Comparison of ENCODE assay signal across 29 mouse cellular contexts in the genomic region with DNA sequence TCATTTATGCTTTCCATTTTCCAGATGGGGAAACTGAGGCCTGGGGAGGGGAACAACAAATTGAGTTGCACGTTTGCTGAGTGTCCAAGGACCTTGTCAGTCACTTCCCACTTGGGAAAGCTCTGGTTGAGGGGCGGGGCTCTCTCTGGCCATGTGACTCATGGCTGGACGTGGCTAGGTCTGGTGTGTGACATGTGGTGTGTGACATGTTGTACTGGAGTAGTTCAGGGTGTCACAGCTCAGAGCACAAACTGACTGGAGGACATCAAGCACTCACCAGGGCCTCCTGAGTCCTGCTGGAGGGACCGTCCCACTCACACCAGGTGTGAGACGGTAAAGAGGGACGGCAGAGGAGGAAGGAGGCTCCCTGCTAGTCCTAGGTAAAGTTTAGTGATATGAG. TPM values are rescaled to one million over a fixed set of nuclear protein-coding genes. Genes with fewer than 3 reads are reported as not detected.
DNase-seq lines count a peak whose midpoint lies in the region; ATAC-seq and TF ChIP-seq lines count a peak whose summit lies in the region.
"Had no signal": no experiment of that assay in that cellular context is flagged by ENCODE, and none has a peak within 500 bp of the region (broad histone marks: within the 10 kb centered on the region; RNA-seq: fewer than 3 reads in every experiment).

No protein-coding gene starts in this region.

- no peaks in the 10 kb centered on the region for H3K36me3 ChIP-seq in intestine, postnatal 0 days (ENCODE audit: control insufficient read depth, insufficient read depth)
- no peaks in the 10 kb centered on the region for H3K36me3 ChIP-seq in intestine, embryonic 15.5 days
- H3K36me3 ChIP-seq in midbrain, embryonic 10.5 days: no peaks in the 10 kb centered on the region
- no peaks in the 10 kb centered on the region for H3K36me3 ChIP-seq in midbrain, embryonic 13.5 days
- no peaks in the 10 kb centered on the region for H3K36me3 ChIP-seq in CH12.LX (replicated peaks in 1 of 2; ENCODE audit: control insufficient read depth in 1 of 2, insufficient read depth in 1 of 2, low read length in 1 of 2)
- H3K36me3 ChIP-seq: embryonic facial prominence, embryonic 15.5 days; heart, embryonic 15.5 days; kidney, embryonic 15.5 days; lung, embryonic 15.5 days had no signal

- no peaks in the 10 kb centered on the region for H3K9me3 ChIP-seq in intestine, postnatal 0 days (ENCODE audit: control insufficient read depth)
- H3K9me3 ChIP-seq in intestine, embryonic 15.5 days: no peaks in the 10 kb centered on the region
- H3K9me3 ChIP-seq in midbrain, embryonic 10.5 days (replicated peaks): no peaks in the 10 kb centered on the region
- no peaks in the 10 kb centered on the region for H3K9me3 ChIP-seq in midbrain, embryonic 13.5 days
- no peaks in the 10 kb centered on the region for H3K9me3 ChIP-seq in CH12.LX (replicated peaks; ENCODE audit: low read length)
- H3K9me3 ChIP-seq: embryonic facial prominence, embryonic 15.5 days; heart, embryonic 15.5 days; kidney, embryonic 15.5 days; lung, embryonic 15.5 days had no signal

- TF ChIP-seq EP300 in CH12.LX (IDR thresholded peaks at IDR 0.05; ENCODE audit: low read length): no peak

- no peak for TF ChIP-seq POLR2A in CH12.LX (IDR thresholded peaks at IDR 0.05; ENCODE audit: low read depth, low read length)

- no peaks in the 10 kb centered on the region for H3K4me1 ChIP-seq in intestine, postnatal 0 days (replicated peaks; ENCODE audit: control insufficient read depth, insufficient read depth, low read length)
- H3K4me1 ChIP-seq in intestine, embryonic 15.5 days (replicated peaks): peaks cover 13% of the 10 kb centered on the region
- H3K4me1 ChIP-seq in midbrain, embryonic 10.5 days: peaks cover 3% of the 10 kb centered on the region; the same call in 1 of the 2 replicates
- H3K4me1 ChIP-seq in midbrain, embryonic 13.5 days (replicated peaks): no peaks in the 10 kb centered on the region
- H3K4me1 ChIP-seq in CH12.LX (ENCODE audit: control insufficient read depth in 1 of 2, insufficient read depth in 2 of 2): peaks cover 5 to 41% of the 10 kb centered on the region in 2 experiments; a peak in 3 of 4 replicates
- H3K4me1 ChIP-seq: lung, embryonic 15.5 days had no signal

- dilution Hi-C loops in CH12.LX (cut with MboI; ENCODE audit: extremely low pct_ligation_motif_present, extremely low pct_unique_long_range_greater_than_20kb, low sequenced_read_pairs): no loop called here

- DNase-seq in midbrain, embryonic 10.5 days (ENCODE audit: low spot score): peak; percentile 10
- DNase-seq in 416B (ENCODE audit: low read depth) (peak; percentile 8), CH12.LX (ENCODE audit: extremely low read depth) (peak; percentile 27)
- no peak for DNase-seq in cerebellum, adult 9-10 months
- DNase-seq: adrenal gland, postnatal 25 days; cerebellum, adult 8-10 months; gastrocnemius, postnatal 25 days; heart, postnatal 36 days; kidney, postnatal 4 days; left cerebral cortex, postnatal 4 days; retina, postnatal 1 day; right cerebral cortex, postnatal 25 days; thymus, postnatal 14 days had no signal

- H3K79me2 ChIP-seq in CH12.LX (replicated peaks; ENCODE audit: control insufficient read depth, extremely low read depth, insufficient read depth, poor library complexity, severe bottlenecking): no peaks in the 10 kb centered on the region

- no peak for TF ChIP-seq RAD21 in CH12.LX (IDR thresholded peaks at IDR 0.05; ENCODE audit: low read depth, low read length)

- no peak for TF ChIP-seq CTCF in intestine, postnatal 0 days (IDR thresholded peaks at IDR 0.05; ENCODE audit: low read depth)
- no peak for TF ChIP-seq CTCF in CH12.LX (conservative IDR thresholded peaks at IDR 0.05 in 1 of 2, IDR thresholded peaks at IDR 0.05 in 1 of 2; ENCODE audit: low read depth in 2 of 2, low read length in 2 of 2)

- no peak overlapping the region for H3K4me3 ChIP-seq in intestine, postnatal 0 days (ENCODE audit: low read depth, low read length)
- no peak overlapping the region for H3K4me3 ChIP-seq in intestine, embryonic 15.5 days (replicated peaks)
- H3K4me3 ChIP-seq in midbrain, embryonic 10.5 days: no peak overlapping the region
- H3K4me3 ChIP-seq in midbrain, embryonic 13.5 days (replicated peaks): no peak overlapping the region
- no peak overlapping the region for H3K4me3 ChIP-seq in CH12.LX (replicated peaks in 1 of 3; ENCODE audit: low read depth in 2 of 3, low read length in 2 of 3, poor library complexity in 1 of 3)
- H3K4me3 ChIP-seq: embryonic facial prominence, embryonic 15.5 days; heart, adult 2 months; heart, embryonic 15.5 days; kidney, embryonic 15.5 days; lung, embryonic 15.5 days had no signal

- 0 out of 2 replicates have a peak, but pooled peaks have one; percentile 22 for ATAC-seq in intestine, postnatal 0 days
- no peak for ATAC-seq in intestine, embryonic 15.5 days
- no peak for ATAC-seq in midbrain, embryonic 13.5 days
- no peak for ATAC-seq in CD4-positive, CD25-positive, alpha-beta regulatory T cell, adult 4 months
- ATAC-seq: inflammation-experienced regulatory T-cells, adult 6 months had no signal

- H3K4me2 ChIP-seq in intestine, postnatal 0 days (replicated peaks; ENCODE audit: low read depth): no peak overlapping the region
- no peak overlapping the region for H3K4me2 ChIP-seq in intestine, embryonic 15.5 days (replicated peaks)
- H3K4me2 ChIP-seq in midbrain, embryonic 13.5 days (replicated peaks): no peak overlapping the region
- no peak overlapping the region for H3K4me2 ChIP-seq in CH12.LX (ENCODE audit: insufficient read depth, low read depth, poor library complexity, severe bottlenecking)
- H3K4me2 ChIP-seq: embryonic facial prominence, embryonic 15.5 days; heart, embryonic 15.5 days; hindbrain, embryonic 14.5 days; kidney, embryonic 15.5 days; lung, embryonic 15.5 days had no signal

- H3K27me3 ChIP-seq in intestine, postnatal 0 days (replicated peaks; ENCODE audit: control insufficient read depth, insufficient read depth, low read length): no peaks in the 10 kb centered on the region; the same call in 1 of the 2 replicates
- H3K27me3 ChIP-seq in intestine, embryonic 15.5 days (replicated peaks): peaks cover 5% of the 10 kb centered on the region; the same call in 1 of the 2 replicates
- H3K27me3 ChIP-seq in midbrain, embryonic 10.5 days (ENCODE audit: low read depth, poor library complexity, severe bottlenecking): peaks cover 15% of the 10 kb centered on the region
- H3K27me3 ChIP-seq in midbrain, embryonic 13.5 days: peaks cover 11% of the 10 kb centered on the region; the same call in 1 of the 2 replicates
- H3K27me3 ChIP-seq in CH12.LX (replicated peaks): peaks cover 68% of the 10 kb centered on the region

- H3K27ac ChIP-seq in intestine, postnatal 0 days (ENCODE audit: low read depth, low read length): no peak overlapping the region
- no peak overlapping the region for H3K27ac ChIP-seq in intestine, embryonic 15.5 days
- no peak overlapping the region for H3K27ac ChIP-seq in midbrain, embryonic 10.5 days (replicated peaks)
- no peak overlapping the region for H3K27ac ChIP-seq in midbrain, embryonic 13.5 days
- no peak overlapping the region for H3K27ac ChIP-seq in CH12.LX (ENCODE audit: insufficient read depth, low read depth)
- H3K27ac ChIP-seq: embryonic facial prominence, embryonic 15.5 days; heart, adult 2 months; heart, embryonic 15.5 days; hindbrain, embryonic 14.5 days; kidney, embryonic 15.5 days; liver, embryonic 14.5 days; lung, embryonic 15.5 days; macrophage had no signal

- in situ Hi-C loops in CH12.LX (cut with MboI; ENCODE audit: low pct_ligation_motif_present, low pct_unique_long_range_greater_than_20kb, low sequenced_read_pairs): loop anchor here (25.0 kb wide), 1 partner anchor 348 kb away; no protein-coding TSS in a partner anchor

- 55% methylated on average over 6 of the region's 6 CpGs for WGBS in intestine, postnatal 0 days
- WGBS in intestine, embryonic 15.5 days: 65% methylated on average over 6 of the region's 6 CpGs
- 78% methylated on average over 6 of the region's 6 CpGs for WGBS in midbrain, embryonic 10.5 days
- 71% methylated on average over 6 of the region's 6 CpGs for WGBS in midbrain, embryonic 13.5 days

- H3K9ac ChIP-seq in intestine, postnatal 0 days (ENCODE audit: low read depth, low read length): no peak overlapping the region
- H3K9ac ChIP-seq in intestine, embryonic 15.5 days: no peak overlapping the region
- no peak overlapping the region for H3K9ac ChIP-seq in midbrain, embryonic 13.5 days (replicated peaks)
- H3K9ac ChIP-seq in CH12.LX (ENCODE audit: insufficient read depth, low read depth): no peak overlapping the region
- H3K9ac ChIP-seq: embryonic facial prominence, embryonic 15.5 days; heart, embryonic 15.5 days; hindbrain, embryonic 14.5 days; kidney, embryonic 15.5 days; liver, embryonic 14.5 days; lung, embryonic 15.5 days had no signal

TF ChIP-seq in CH12.LX, 34 proteins besides CTCF, POLR2A, EP300 and RAD21:
- TF ChIP-seq USF1 (IDR thresholded peaks at IDR 0.05; ENCODE audit: low read depth, low read length) (peak; percentile 25), JUND (conservative IDR thresholded peaks at IDR 0.05; ENCODE audit: low read depth, low read length) (no peak)

RNA-seq across cellular contexts. Expression of a gene that starts 32.4 kb away (rescaled TPM):
- 249 and 336 TPM in 2 replicates for polyA plus RNA-seq in intestine, postnatal 0 days (2015; fragmentation: Nextera tagmentation; extraction: Ambion mirVana)
- 7.0 and 8.4 TPM in 2 replicates for polyA plus RNA-seq in intestine, embryonic 15.5 days (2015; fragmentation: Nextera tagmentation; extraction: Ambion mirVana)
- not detected in 2 replicates for polyA plus RNA-seq in midbrain, embryonic 10.5 days (2016; fragmentation: Nextera tagmentation; extraction: Ambion mirVana)
- not detected in 2 replicates for polyA plus RNA-seq in midbrain, embryonic 13.5 days (2015; fragmentation: Nextera tagmentation; extraction: Ambion mirVana)
- 0.13 TPM in 2 replicates for total RNA-seq in CH12.LX (2012; rRNA removed)
- total RNA-seq in CH12.LX (2014; rRNA removed): 0.08 and 0.11 TPM in 2 replicates
- 0.11 TPM in 1 of 2 replicates, not detected in the other for polyA plus RNA-seq in CH12.LX (2012; ENCODE audit: insufficient read length, low read depth)
- polyA plus RNA-seq in CD4-positive, CD25-positive, alpha-beta regulatory T cell, adult 4 months (2017; shearing (Covaris generic)): not detected
- total RNA-seq: left cerebral cortex, postnatal 4 days; monocyte, adult 5-6 weeks had no signal
- polyA plus RNA-seq: brain, embryonic 14.5 days; embryonic facial prominence, embryonic 15.5 days; hindbrain, embryonic 14.5 days; inflammation-experienced regulatory T-cells, adult 6 months; macrophage; neural tube, embryonic 11.5 days had no signal

RNA-seq across cellular contexts. Expression of a gene that starts 33.4 kb away (rescaled TPM):
- 13.9 and 14.0 TPM in 2 replicates for polyA plus RNA-seq in intestine, postnatal 0 days (2015; fragmentation: Nextera tagmentation; extraction: Ambion mirVana)
- polyA plus RNA-seq in intestine, embryonic 15.5 days (2015; fragmentation: Nextera tagmentation; extraction: Ambion mirVana): 0.55 and 0.95 TPM in 2 replicates
- 0.28 and 0.43 TPM in 2 replicates for polyA plus RNA-seq in midbrain, embryonic 10.5 days (2016; fragmentation: Nextera tagmentation; extraction: Ambion mirVana)
- 0.27 and 0.50 TPM in 2 replicates for polyA plus RNA-seq in midbrain, embryonic 13.5 days (2015; fragmentation: Nextera tagmentation; extraction: Ambion mirVana)
- total RNA-seq in CH12.LX (2012; rRNA removed) (8.4 and 8.7 TPM in 2 replicates), CH12.LX (2014; rRNA removed) (7.3 and 9.8 TPM in 2 replicates)
- 7.9 and 8.1 TPM in 2 replicates for polyA plus RNA-seq in CH12.LX (2012; ENCODE audit: insufficient read length, low read depth)
- polyA plus RNA-seq in CD4-positive, CD25-positive, alpha-beta regulatory T cell, adult 4 months (2017; shearing (Covaris generic)): 100 to 1,000 TPM in 1 of 2 experiments, 10 to 100 TPM in 1; 85.2 to 140 TPM
- polyA plus RNA-seq: neural tube, embryonic 11.5 days had no signal

Comparison
In these comparisons a context has a peak if more than half of its experiments do, and no peak if none do; other contexts are left out.
1. RNA of a gene that starts 32.4 kb away (polyA plus RNA-seq): 249 to 336 TPM in intestine, postnatal 0 days; 7.0 to 8.4 TPM in intestine, embryonic 15.5 days, not detected in CD4-positive, CD25-positive, alpha-beta regulatory T cell, adult 4 months, 0.11 TPM in CH12.LX, not detected in midbrain, embryonic 10.5 days and not detected in midbrain, embryonic 13.5 days; every median in the first group is over 10 times any median in the second.